Mouse (Mus musculus) intestine, embryonic 16.5 days (tissue): ENCODE data around the gene Csrnp3. TPM values are rescaled to one million over a fixed set of nuclear protein-coding genes. Genes with fewer than 3 reads are reported as not detected.

ENCODE experiments used
- ATAC-seq: fragments of 200-750 bp; cut with Nextera tagmentation; 2 replicates; pipeline ENCODE4 v1.8.0; 2017; ENCODE audit warnings: moderate TSS enrichment, moderate library complexity
- H3K27ac ChIP-seq: fragments of 300-500 bp; sonication (generic); 2 replicates; pipeline ENCODE4 v1.5.1; 2014; ENCODE audit warnings: mild to moderate bottlenecking, low read length
- H3K27me3 ChIP-seq: fragments of 300-500 bp; sonication (generic); replicated peaks from 2 replicates; pipeline ENCODE4 v1.6.1; 2014; ENCODE audit warnings: low read length, control low read depth, mixed read lengths; ENCODE audit not compliant: control insufficient read depth, insufficient read depth
- H3K36me3 ChIP-seq: fragments of 300-500 bp; sonication (generic); 2 replicates; pipeline ENCODE4 v1.6.1; 2014; ENCODE audit warnings: low read length, control low read depth; ENCODE audit not compliant: control insufficient read depth, insufficient read depth
- H3K4me1 ChIP-seq: fragments of 300-500 bp; sonication (generic); 2 replicates; pipeline ENCODE4 v1.6.1; 2014; ENCODE audit warnings: low read length, control low read depth, mixed read lengths; ENCODE audit not compliant: control insufficient read depth, insufficient read depth
- H3K4me2 ChIP-seq: fragments of 300-500 bp; sonication (generic); 2 replicates; pipeline ENCODE4 v1.6.1; 2014; ENCODE audit warnings: low read depth, low read length, control low read depth
- H3K4me3 ChIP-seq: fragments of 300-500 bp; sonication (generic); 2 replicates; pipeline ENCODE4 v1.5.1; 2014; ENCODE audit warnings: mild to moderate bottlenecking, low read length
- H3K9ac ChIP-seq: fragments of 300-500 bp; sonication (generic); 2 replicates; pipeline ENCODE4 v1.6.1; 2014; ENCODE audit warnings: low read depth, low read length
- H3K9me3 ChIP-seq: fragments of 300-500 bp; sonication (generic); 2 replicates; pipeline ENCODE4 v1.6.1; 2016; ENCODE audit warnings: low read length, control low read depth; ENCODE audit not compliant: control insufficient read depth
- WGBS: fragments of 180-500 bp; shearing (Covaris S2); extraction: QIAGEN DNeasy Blood & Tissue Kit; methylation state at CpG from one replicate; pipeline ENCODE4 v1.1.7; 2014; 5-methylcytosine and 5-hydroxymethylcytosine counted together
- polyA plus RNA-seq: library from polyadenylated mRNA; unstranded; fragments of >200 nt; fragmentation: Nextera tagmentation; extraction: Ambion mirVana; gene quantifications from 2 replicates; pipeline ENCODE4 v1.2.1, GENCODE M21; 2015

Gene Csrnp3
- polyA plus RNA-seq, 1 experiment from 2014 or later, result 1.7 TPM

DNA sequence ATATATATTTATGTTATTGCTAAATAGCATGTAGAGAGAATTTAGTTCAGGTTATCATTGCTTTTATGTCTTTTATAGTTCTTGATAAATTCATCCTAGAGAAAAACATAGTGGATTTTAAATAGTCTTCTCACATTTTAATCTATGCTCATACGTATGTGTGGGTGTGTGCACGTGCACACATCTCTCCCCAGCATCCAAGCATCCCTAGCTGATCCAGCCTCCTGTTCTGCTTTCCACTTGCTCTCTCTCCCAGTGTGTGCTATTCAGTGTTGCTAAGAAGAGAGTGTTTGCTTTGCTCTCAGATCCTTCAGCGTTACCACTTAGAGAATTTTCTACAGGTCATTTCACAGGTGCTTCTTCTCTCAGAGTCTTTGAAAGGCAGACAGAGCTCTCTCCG lies 123.2 kb downstream of the Csrnp3 start:
- no peak for ATAC-seq
- no peak overlapping the region for H3K4me3 ChIP-seq
- no peak overlapping the region for H3K4me2 ChIP-seq
- no peaks in the 10 kb centered on the region for H3K36me3 ChIP-seq
- H3K9me3 ChIP-seq, result no peaks in the 10 kb centered on the region
- H3K27ac ChIP-seq, result no peak overlapping the region
- H3K9ac ChIP-seq, result no peak overlapping the region
- no peaks in the 10 kb centered on the region for H3K27me3 ChIP-seq
- 66% methylated on average over 4 of the region's 4 CpGs for WGBS
- H3K4me1 ChIP-seq, result no peaks in the 10 kb centered on the region

DNA sequence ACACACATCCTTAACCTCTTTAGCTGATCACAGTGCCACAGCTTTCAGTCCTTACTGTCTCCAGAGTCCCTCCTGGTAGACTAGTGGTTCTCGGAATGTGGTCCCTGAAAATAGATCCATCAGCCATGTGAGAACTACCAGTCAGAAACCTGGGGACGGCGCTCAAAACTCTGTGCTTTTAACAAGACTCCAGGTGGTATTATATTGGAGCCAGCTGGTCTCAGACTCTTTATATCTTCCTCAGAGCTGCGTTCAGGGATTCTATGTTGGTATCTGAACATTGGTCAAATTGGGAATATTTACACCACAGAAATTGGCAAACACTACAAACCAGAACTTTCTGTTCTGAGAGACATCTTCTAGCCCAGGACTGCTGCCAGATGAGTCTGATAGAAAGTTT lies 128.3 kb downstream of the Csrnp3 start:
- H3K36me3 ChIP-seq, result no peaks in the 10 kb centered on the region
- H3K9me3 ChIP-seq, result no peaks in the 10 kb centered on the region
- ATAC-seq, result no peak
- WGBS, result 96% methylated on average over 4 of the region's 4 CpGs
- no peaks in the 10 kb centered on the region for H3K27me3 ChIP-seq
- no peak overlapping the region for H3K27ac ChIP-seq
- H3K4me2 ChIP-seq, result no peak overlapping the region
- H3K4me3 ChIP-seq, result no peak overlapping the region
- no peaks in the 10 kb centered on the region for H3K4me1 ChIP-seq
- H3K9ac ChIP-seq, result no peak overlapping the region

DNA sequence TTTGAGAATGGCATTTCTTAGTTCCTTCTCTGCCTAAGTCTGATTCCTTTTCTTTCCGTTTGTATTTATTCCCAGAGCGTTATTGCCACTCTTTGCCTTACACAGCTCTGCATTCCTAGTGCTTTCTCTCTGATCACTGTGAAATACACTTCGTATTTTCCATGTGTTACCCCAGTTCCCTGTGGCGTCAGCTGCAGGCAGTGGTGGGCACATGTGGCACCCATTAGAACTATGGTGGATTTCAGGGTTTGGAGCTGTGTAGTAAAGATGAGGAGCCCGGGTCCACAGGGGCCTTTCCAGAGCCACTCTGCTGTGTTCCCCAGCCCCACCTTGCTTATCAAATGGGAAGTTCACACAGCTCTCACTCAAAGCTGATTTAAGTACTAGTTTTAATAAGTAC lies 129.8 kb downstream of the Csrnp3 start:
- no peaks in the 10 kb centered on the region for H3K36me3 ChIP-seq
- no peak overlapping the region for H3K4me3 ChIP-seq
- no peak overlapping the region for H3K4me2 ChIP-seq
- H3K9me3 ChIP-seq, result no peaks in the 10 kb centered on the region
- no peak for ATAC-seq
- no peak overlapping the region for H3K9ac ChIP-seq
- H3K27me3 ChIP-seq, result no peaks in the 10 kb centered on the region
- H3K27ac ChIP-seq, result no peak overlapping the region
- WGBS, result 77% methylated on average over 5 of the region's 5 CpGs
- H3K4me1 ChIP-seq, result no peaks in the 10 kb centered on the region

GRCm38 (mm10) chr2:65979338-65980053 lies 133.9 kb downstream of the Csrnp3 start:
- WGBS, result 59% methylated on average over 17 of the region's 17 CpGs
- Histone ChIP-seq H3K27ac (no peak overlapping the region), H3K4me3 (no peak overlapping the region), H3K36me3 (no peaks in the 10 kb centered on the region), H3K4me2 (no peak overlapping the region), H3K9ac (no peak overlapping the region), H3K9me3 (no peaks in the 10 kb centered on the region), H3K4me1 (no peaks in the 10 kb centered on the region), H3K27me3 (no peaks in the 10 kb centered on the region)
- ATAC-seq, result peak; percentile 31; the same call in 1 of the 2 replicates

- ATAC-seq, result no peak
- Histone ChIP-seq H3K36me3 (no peaks in the 10 kb centered on the region), H3K9ac (no peak overlapping the region), H3K4me3 (no peak overlapping the region), H3K27me3 (no peaks in the 10 kb centered on the region), H3K4me2 (no peak overlapping the region), H3K27ac (no peak overlapping the region), H3K9me3 (no peaks in the 10 kb centered on the region), H3K4me1 (no peaks in the 10 kb centered on the region)
- WGBS, result 90% methylated on average over 6 of the region's 6 CpGs
Observed at GRCm38 (mm10) chr2:65981470-65981869, 135.9 kb downstream of the Csrnp3 start.

GRCm38 (mm10) chr2:65981965-65982364 lies 136.4 kb downstream of the Csrnp3 start:
- no peaks in the 10 kb centered on the region for H3K27me3 ChIP-seq
- no peaks in the 10 kb centered on the region for H3K36me3 ChIP-seq
- no peaks in the 10 kb centered on the region for H3K9me3 ChIP-seq
- no peak for ATAC-seq
- 62% methylated on average over 4 of the region's 4 CpGs for WGBS
- H3K9ac ChIP-seq, result no peak overlapping the region
- no peaks in the 10 kb centered on the region for H3K4me1 ChIP-seq
- no peak overlapping the region for H3K4me2 ChIP-seq
- H3K27ac ChIP-seq, result no peak overlapping the region
- no peak overlapping the region for H3K4me3 ChIP-seq

- Histone ChIP-seq H3K4me3 (no peak overlapping the region), H3K4me2 (no peak overlapping the region), H3K9me3 (no peaks in the 10 kb centered on the region), H3K36me3 (no peaks in the 10 kb centered on the region), H3K9ac (no peak overlapping the region), H3K4me1 (no peaks in the 10 kb centered on the region), H3K27me3 (no peaks in the 10 kb centered on the region), H3K27ac (no peak overlapping the region)
- ATAC-seq, result no peak
- WGBS, result 77% methylated on average over 4 of the region's 4 CpGs
Observed at GRCm38 (mm10) chr2:65985706-65986105, 140.1 kb downstream of the Csrnp3 start.

GRCm38 (mm10) chr2:65987069-65987468 lies 141.5 kb downstream of the Csrnp3 start:
- H3K4me3 ChIP-seq, result no peak overlapping the region
- H3K27me3 ChIP-seq, result no peaks in the 10 kb centered on the region
- WGBS, result 76% methylated on average over 6 of the region's 6 CpGs
- no peaks in the 10 kb centered on the region for H3K4me1 ChIP-seq
- no peak for ATAC-seq
- H3K9ac ChIP-seq, result no peak overlapping the region
- no peak overlapping the region for H3K4me2 ChIP-seq
- H3K9me3 ChIP-seq, result no peaks in the 10 kb centered on the region
- no peaks in the 10 kb centered on the region for H3K36me3 ChIP-seq
- H3K27ac ChIP-seq, result no peak overlapping the region

- no peak overlapping the region for H3K4me3 ChIP-seq
Observed at GRCm38 (mm10) chr2:65987588-65987987, 142.0 kb downstream of the Csrnp3 start.

GRCm38 (mm10) chr2:65988788-65989187 lies 143.2 kb downstream of the Csrnp3 start:
- ATAC-seq, result no peak
- H3K27ac ChIP-seq, result no peak overlapping the region
- WGBS, result 93% methylated on average over 3 of the region's 3 CpGs
- no peak overlapping the region for H3K4me2 ChIP-seq
- no peaks in the 10 kb centered on the region for H3K9me3 ChIP-seq
- H3K9ac ChIP-seq, result no peak overlapping the region
- H3K4me3 ChIP-seq, result no peak overlapping the region
- H3K4me1 ChIP-seq, result no peaks in the 10 kb centered on the region
- H3K27me3 ChIP-seq, result no peaks in the 10 kb centered on the region
- no peaks in the 10 kb centered on the region for H3K36me3 ChIP-seq

More at GRCm38 (mm10) chr2:65987588-65987987, 142.0 kb downstream of the Csrnp3 start:
- Histone ChIP-seq H3K36me3 (no peaks in the 10 kb centered on the region), H3K9me3 (no peaks in the 10 kb centered on the region), H3K27me3 (no peaks in the 10 kb centered on the region), H3K4me2 (no peak overlapping the region), H3K4me1 (no peaks in the 10 kb centered on the region), H3K27ac (no peak overlapping the region), H3K9ac (no peak overlapping the region)
- ATAC-seq, result no peak
- 78% methylated on average over 3 of the region's 3 CpGs for WGBS
